Mouse (Mus musculus): ENCODE measurements around the gene Ankrd40. TPM values are rescaled to one million over a fixed set of nuclear protein-coding genes. Genes with fewer than 3 reads are reported as not detected.

Ankrd40 gene
- polyA plus RNA-seq, 1 experiment from 2014 or later = 102 TPM

DNA sequence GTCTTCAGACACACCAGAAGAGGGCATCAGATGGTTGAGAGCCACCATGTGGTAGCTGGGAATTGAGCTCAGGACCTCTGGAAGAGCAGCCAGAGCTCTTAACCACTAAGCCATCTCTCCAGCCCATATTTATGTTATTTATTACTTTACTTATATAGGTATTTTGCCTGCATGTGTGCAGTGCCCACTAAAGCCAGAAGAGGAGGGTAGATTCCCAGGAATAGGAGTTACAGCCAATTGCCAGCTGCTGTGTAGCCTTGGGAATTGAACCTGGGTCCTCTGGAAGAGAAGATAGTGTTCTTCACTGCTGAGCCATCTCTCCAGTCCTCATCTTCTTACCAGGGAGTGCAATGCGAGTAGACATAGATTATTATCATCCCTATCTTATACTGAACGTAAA lies 22.0 kb downstream of the Ankrd40 start:
- DNase-seq (ENCODE audit: low read depth, low spot score) (no peak), ATAC-seq (no peak)
- ChIA-PET CTCF (interaction anchor here (0.8 to 2.8 kb wide), 6 partner anchors 10 to 146 kb away, joined by 3 to 11 read pairs (median 6); no protein-coding TSS in a partner anchor), POLR2A (no interaction called here)
- no peaks in the 10 kb centered on the region for H3K27me3 ChIP-seq
- TF ChIP-seq CTCF (IDR thresholded peaks at IDR 0.05) = no peak
- in situ Hi-C loops (cut with MboI; ENCODE audit: low pct_unique_long_range_greater_than_20kb) = no loop called here

GRCm38 (mm10) chr11:94350337-94350736 lies 22.5 kb downstream of the Ankrd40 start:
- in situ Hi-C loops (cut with MboI; ENCODE audit: low pct_unique_long_range_greater_than_20kb) = no loop called here
- ChIA-PET POLR2A (interaction anchor here (0.7 kb wide), 1 partner anchor 39 kb away, joined by 8 read pairs; no protein-coding TSS in a partner anchor), CTCF (interaction anchor here (0.8 to 2.8 kb wide), 6 partner anchors 9 to 145 kb away, joined by 3 to 11 read pairs (median 6); no protein-coding TSS in a partner anchor)
- H3K27me3 ChIP-seq = no peaks in the 10 kb centered on the region
- DNase-seq (ENCODE audit: low read depth, low spot score) (no peak), ATAC-seq (no peak)
- no peak for TF ChIP-seq CTCF (IDR thresholded peaks at IDR 0.05)

DNA sequence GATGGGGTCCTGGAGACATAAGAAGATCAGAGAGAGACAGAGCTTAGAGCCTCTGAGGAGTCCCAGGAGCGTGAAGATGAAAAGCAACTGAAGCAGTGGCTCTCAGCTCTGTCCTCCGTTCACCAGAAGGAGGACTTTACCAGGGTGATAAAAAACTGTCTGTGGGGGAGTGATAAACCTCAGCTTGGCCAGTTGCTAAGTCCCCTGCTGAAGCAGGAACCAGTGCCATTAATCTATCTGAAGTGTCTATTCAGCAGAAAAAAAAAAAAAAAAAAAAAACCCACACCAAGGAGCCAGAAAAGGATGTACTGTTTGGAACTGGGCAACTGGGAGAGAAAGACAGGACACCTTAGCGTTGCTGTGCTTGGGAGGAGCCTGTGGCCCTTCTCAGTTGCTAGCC lies 23.3 kb downstream of the Ankrd40 start:
- no peaks in the 10 kb centered on the region for H3K27me3 ChIP-seq
- in situ Hi-C loops (cut with MboI; ENCODE audit: low pct_unique_long_range_greater_than_20kb) = no loop called here
- CTCF ChIA-PET = interaction anchor here (2.8 kb wide), 1 partner anchor 11 kb away, joined by 11 read pairs; no protein-coding TSS in a partner anchor
- TF ChIP-seq CTCF (IDR thresholded peaks at IDR 0.05) = no peak
- POLR2A ChIA-PET = interaction anchor here (0.7 kb wide), 1 partner anchor 38 kb away, joined by 8 read pairs; no protein-coding TSS in a partner anchor
- DNase-seq (ENCODE audit: low read depth, low spot score) (no peak), ATAC-seq (no peak)

- no peak for ATAC-seq
- POLR2A ChIA-PET = no interaction called here
- in situ Hi-C loops (cut with MboI; ENCODE audit: low pct_unique_long_range_greater_than_20kb) = loop anchor here (5.0 kb wide), 1 partner anchor 42 kb away; no protein-coding TSS in a partner anchor
- DNase-seq (ENCODE audit: low read depth, low spot score) = no peak
- no peak for TF ChIP-seq CTCF (IDR thresholded peaks at IDR 0.05)
- CTCF ChIA-PET = no interaction called here
- no peaks in the 10 kb centered on the region for H3K27me3 ChIP-seq
Observed at GRCm38 (mm10) chr11:94355521-94356217, 27.9 kb downstream of the Ankrd40 start.

GRCm38 (mm10) chr11:94359168-94359567 lies 31.4 kb downstream of the Ankrd40 start:
- POLR2A ChIA-PET = no interaction called here
- no peak for TF ChIP-seq CTCF (IDR thresholded peaks at IDR 0.05)
- ATAC-seq = no peak
- no peak for DNase-seq (ENCODE audit: low read depth, low spot score)
- H3K27me3 ChIP-seq = no peaks in the 10 kb centered on the region
- CTCF ChIA-PET = interaction anchor here (1.3 kb wide), 2 partner anchors 7 to 10 kb away, joined by 3 to 6 read pairs; no protein-coding TSS in a partner anchor
- in situ Hi-C loops (cut with MboI; ENCODE audit: low pct_unique_long_range_greater_than_20kb) = loop anchor here (5.0 kb wide), 1 partner anchor 38 kb away; no protein-coding TSS in a partner anchor

DNA sequence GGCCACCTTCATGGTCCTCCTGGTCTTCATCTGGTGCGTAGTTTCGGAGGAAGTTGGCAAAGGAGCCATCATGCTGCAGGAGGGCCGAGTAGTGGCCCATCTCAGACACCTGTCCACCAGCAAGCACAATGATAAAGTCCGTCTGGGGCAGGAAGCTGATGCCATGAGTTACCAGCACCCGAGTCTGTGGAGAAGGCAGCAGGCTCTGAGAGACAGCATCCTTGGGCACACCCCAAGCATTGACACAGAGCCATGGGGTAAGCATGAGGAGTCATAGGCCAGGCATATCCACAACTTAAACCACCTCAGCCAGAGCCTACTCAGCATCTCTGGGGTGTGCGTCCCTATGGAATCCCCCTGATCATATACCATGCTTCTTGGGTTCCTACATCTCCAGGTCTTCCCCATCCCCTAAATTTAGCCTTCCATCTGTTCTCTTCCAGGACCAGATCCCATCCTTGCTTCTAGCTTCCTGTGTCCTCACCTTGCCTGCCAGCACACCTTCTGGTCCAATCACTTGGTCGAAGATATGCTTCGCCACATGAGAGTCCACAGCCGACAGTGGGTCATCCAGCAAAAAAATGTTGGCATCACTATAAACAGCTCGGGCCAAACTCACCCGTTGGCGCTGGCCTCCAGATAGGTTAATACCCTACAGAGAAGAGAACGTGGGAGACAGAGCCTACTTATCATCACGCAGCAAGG lies 33.5 kb downstream of the Ankrd40 start:
- ChIA-PET POLR2A (no interaction called here), CTCF (no interaction called here)
- no peaks in the 10 kb centered on the region for H3K27me3 ChIP-seq
- DNase-seq (ENCODE audit: low read depth, low spot score) = no peak
- ATAC-seq = no peak
- TF ChIP-seq CTCF (IDR thresholded peaks at IDR 0.05) = no peak
- in situ Hi-C loops (cut with MboI; ENCODE audit: low pct_unique_long_range_greater_than_20kb) = no loop called here

GRCm38 (mm10) chr11:94362101-94362500 lies 34.3 kb downstream of the Ankrd40 start:
- no peaks in the 10 kb centered on the region for H3K27me3 ChIP-seq
- in situ Hi-C loops (cut with MboI; ENCODE audit: low pct_unique_long_range_greater_than_20kb) = no loop called here
- no peak for TF ChIP-seq CTCF (IDR thresholded peaks at IDR 0.05)
- ChIA-PET POLR2A (no interaction called here), CTCF (no interaction called here)
- no peak for DNase-seq (ENCODE audit: low read depth, low spot score)
- no peak for ATAC-seq

DNA sequence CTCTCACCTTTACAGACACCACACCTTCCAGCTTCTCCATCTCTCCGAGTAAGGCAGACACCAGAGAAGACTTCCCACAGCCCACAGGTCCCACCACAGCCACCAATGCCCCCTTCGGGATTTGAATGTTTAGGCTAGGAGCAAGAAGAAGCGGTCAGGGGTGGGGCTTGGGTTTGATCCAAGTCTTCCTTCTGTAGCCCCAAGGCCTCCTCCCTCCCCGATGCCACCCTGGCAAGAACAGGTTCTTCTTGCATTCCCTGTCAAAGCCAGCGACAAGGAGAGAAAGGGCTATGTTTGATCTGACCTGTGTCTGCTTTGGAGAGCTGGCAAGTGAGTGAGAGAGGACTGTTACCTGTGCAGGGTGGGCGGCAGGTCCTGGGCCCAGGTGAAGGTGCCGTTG lies 35.9 kb downstream of the Ankrd40 start:
- DNase-seq (ENCODE audit: low read depth, low spot score) = no peak

GRCm38 (mm10) chr11:94365340-94365739 lies 37.5 kb downstream of the Ankrd40 start:
- TF ChIP-seq CTCF (IDR thresholded peaks at IDR 0.05) = no peak
- no peaks in the 10 kb centered on the region for H3K27me3 ChIP-seq
- in situ Hi-C loops (cut with MboI; ENCODE audit: low pct_unique_long_range_greater_than_20kb) = no loop called here
- ATAC-seq = no peak
- CTCF ChIA-PET = no interaction called here
- no peak for DNase-seq (ENCODE audit: low read depth, low spot score)
- POLR2A ChIA-PET = interaction anchor here (0.7 kb wide), 1 partner anchor 34 kb away, joined by 3 read pairs; no protein-coding TSS in a partner anchor

More for the DNA sequence above, 35.9 kb downstream of the Ankrd40 start:
- CTCF ChIA-PET = interaction anchor here (1.2 kb wide), 1 partner anchor 41 kb away, joined by 3 read pairs; no protein-coding TSS in a partner anchor
- in situ Hi-C loops (cut with MboI; ENCODE audit: low pct_unique_long_range_greater_than_20kb) = no loop called here
- no peak for ATAC-seq
- POLR2A ChIA-PET = interaction anchor here (0.6 to 1.2 kb wide), 2 partner anchors 17 to 117 kb away, joined by 3 read pairs; no protein-coding TSS in a partner anchor
- H3K27me3 ChIP-seq = no peaks in the 10 kb centered on the region
- TF ChIP-seq CTCF (IDR thresholded peaks at IDR 0.05) = no peak

DNA sequence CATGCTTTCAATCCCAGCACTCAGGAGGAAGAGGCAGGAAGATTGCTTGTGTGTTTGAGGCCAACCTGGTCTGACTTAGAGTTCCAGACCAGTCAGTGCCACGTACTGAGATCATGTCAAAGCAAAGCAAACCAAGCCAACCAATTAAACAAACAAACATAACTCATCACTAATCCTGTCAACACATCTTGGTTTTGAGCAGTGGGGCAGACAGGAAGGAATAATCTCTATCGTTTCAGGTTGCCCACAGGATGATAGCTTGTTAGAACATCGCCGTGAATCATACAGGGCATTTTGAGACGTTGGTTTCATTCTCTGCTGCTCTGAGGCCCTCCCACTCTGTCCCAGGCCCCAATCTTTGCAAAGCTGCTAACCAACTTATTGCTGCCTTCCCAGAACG lies 42.2 kb downstream of the Ankrd40 start:
- ChIA-PET POLR2A (interaction anchor here (0.7 kb wide), 1 partner anchor 17 kb away, joined by 3 read pairs; no protein-coding TSS in a partner anchor), CTCF (no interaction called here)
- DNase-seq (ENCODE audit: low read depth, low spot score) = no peak
- ATAC-seq = no peak
- in situ Hi-C loops (cut with MboI; ENCODE audit: low pct_unique_long_range_greater_than_20kb) = no loop called here
- TF ChIP-seq CTCF (IDR thresholded peaks at IDR 0.05) = no peak
- no peaks in the 10 kb centered on the region for H3K27me3 ChIP-seq

DNA sequence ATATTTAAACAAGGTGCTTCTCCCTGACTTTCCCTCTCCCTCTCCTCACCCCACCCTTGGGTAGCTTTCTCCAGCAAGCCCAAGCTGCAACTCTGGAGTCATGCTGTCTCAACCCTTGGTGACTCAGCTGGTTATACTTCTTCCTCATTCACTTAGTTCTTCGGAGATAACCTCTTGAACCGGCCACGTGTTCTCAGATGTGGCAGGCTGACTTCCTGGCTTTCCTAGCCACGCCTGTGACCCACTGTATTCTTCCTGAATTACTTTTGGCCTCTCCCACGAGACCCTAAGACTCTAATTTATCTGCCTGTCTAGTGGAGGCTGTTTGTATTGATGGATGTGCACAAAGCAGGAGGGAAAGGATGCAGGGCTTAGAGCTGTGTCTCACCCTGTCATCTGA lies 43.0 kb downstream of the Ankrd40 start:
- no peaks in the 10 kb centered on the region for H3K27me3 ChIP-seq
- DNase-seq (ENCODE audit: low read depth, low spot score) (no peak), ATAC-seq (no peak)
- no peak for TF ChIP-seq CTCF (IDR thresholded peaks at IDR 0.05)
- ChIA-PET CTCF (no interaction called here), POLR2A (interaction anchor here (0.7 kb wide), 1 partner anchor 18 kb away, joined by 3 read pairs; no protein-coding TSS in a partner anchor)
- in situ Hi-C loops (cut with MboI; ENCODE audit: low pct_unique_long_range_greater_than_20kb) = no loop called here

Measured in Patski (cell line).